Mouse (Mus musculus) spleen, adult 2 months (tissue): ENCODE measurements around the gene Ifngr2. TPM values are rescaled to one million over a fixed set of nuclear protein-coding genes. Genes with fewer than 3 reads are reported as not detected.

ENCODE experiments used
- DNase-seq, 2 experiments: peaks; one replicate each; pipeline versions ENCODE4 v3.0.0 to v3.0.0-alpha.2; 2012 to 2021; ENCODE audit warnings: low spot score in 2 of 2, low read depth in 1 of 2
- H3K27ac ChIP-seq: fragments of 200-500 bp; 2 replicates; pipeline ENCODE4 v1.5.1; 2012; ENCODE audit warnings: low read length, inconsistent platforms; ENCODE audit not compliant: insufficient read depth
- H3K27me3 ChIP-seq: fragments of 200-500 bp; 2 replicates; pipeline ENCODE4 v1.6.1; 2012; ENCODE audit warnings: mild to moderate bottlenecking, moderate library complexity, low read length, inconsistent platforms; ENCODE audit not compliant: control insufficient read depth, insufficient read depth
- H3K36me3 ChIP-seq: fragments of 200-500 bp; 2 replicates; pipeline ENCODE4 v1.6.1; 2012; ENCODE audit warnings: mild to moderate bottlenecking, low read length, inconsistent platforms; ENCODE audit not compliant: control insufficient read depth, insufficient read depth
- H3K4me1 ChIP-seq: fragments of 200-500 bp; 2 replicates; pipeline ENCODE4 v1.6.1; 2011; ENCODE audit warnings: inconsistent platforms; ENCODE audit not compliant: control insufficient read depth, insufficient read depth, insufficient read length
- H3K4me3 ChIP-seq: fragments of 200-500 bp; 2 replicates; pipeline ENCODE4 v1.5.1; 2011; ENCODE audit warnings: mild to moderate bottlenecking, inconsistent platforms; ENCODE audit not compliant: insufficient read depth, insufficient read length; ENCODE audit errors: extremely low read depth
- CTCF ChIP-seq: fragments of 200-500 bp; IDR thresholded peaks from 2 replicates; pipeline ENCODE4 v1.5.1; 2011; ENCODE audit warnings: mild to moderate bottlenecking, inconsistent platforms; ENCODE audit not compliant: insufficient read depth, insufficient read length, insufficient replicate concordance; ENCODE audit errors: extremely low read depth
- POLR2A ChIP-seq: fragments of 200-500 bp; IDR thresholded peaks from 2 replicates; pipeline ENCODE4 v1.6.1; 2011; ENCODE audit warnings: low read depth, low read length, inconsistent platforms
- WGBS: fragments of 180-500 bp; shearing (Covaris S2); methylation state at CpG from one replicate; pipeline ENCODE4 v1.1.7; 2018; 5-methylcytosine and 5-hydroxymethylcytosine counted together
- polyA plus RNA-seq: library from polyadenylated mRNA; depleted of rRNA; stranded (reverse); fragments of >200 nt; gene quantifications from 2 replicates; pipeline ENCODE4 v1.2.3, GENCODE M21; 2012

Ifngr2 gene
- polyA plus RNA-seq, 1 experiment: 18.7 TPM

- Histone ChIP-seq H3K4me3 (no peak overlapping the region), H3K36me3 (peaks cover 4% of the 10 kb centered on the region; the same call in 1 of the 2 replicates), H3K27ac (no peak overlapping the region), H3K27me3 (no peaks in the 10 kb centered on the region), H3K4me1 (peaks cover 7% of the 10 kb centered on the region; the same call in 1 of the 2 replicates)
- no peak for DNase-seq
- TF ChIP-seq CTCF (no peak), POLR2A (no peak)
These were observed 52.4 kb downstream of the Ifngr2 start for GRCm38 (mm10) chr16:91599242-91599641.

DNA sequence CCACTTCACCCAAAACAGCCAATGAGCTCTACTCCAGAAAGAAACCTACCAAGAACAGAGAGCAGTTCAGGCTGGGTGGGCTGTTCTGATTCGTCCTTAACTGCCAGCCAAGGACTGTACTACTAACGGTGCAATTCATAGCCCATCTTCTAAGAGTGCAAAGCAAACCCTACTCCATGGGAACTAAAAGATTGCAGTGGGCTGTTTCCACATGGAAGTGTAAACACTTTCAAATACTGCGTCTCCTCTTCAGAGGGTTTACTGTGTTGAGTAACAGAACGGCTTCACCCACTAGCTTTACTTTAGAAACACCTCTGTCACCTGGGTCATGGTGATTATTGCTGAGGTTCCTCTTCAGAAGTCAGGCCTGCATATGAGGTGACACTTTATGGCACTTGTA, 54.2 kb downstream of the Ifngr2 start:
- TF ChIP-seq POLR2A (no peak), CTCF (no peak)
- Histone ChIP-seq H3K4me3 (no peak overlapping the region), H3K36me3 (no peaks in the 10 kb centered on the region), H3K27me3 (no peaks in the 10 kb centered on the region), H3K4me1 (peaks cover 4% of the 10 kb centered on the region; the same call in 1 of the 2 replicates), H3K27ac (no peak overlapping the region)
- 74% methylated on average over 4 of the region's 4 CpGs for WGBS
- DNase-seq: no peak

DNA sequence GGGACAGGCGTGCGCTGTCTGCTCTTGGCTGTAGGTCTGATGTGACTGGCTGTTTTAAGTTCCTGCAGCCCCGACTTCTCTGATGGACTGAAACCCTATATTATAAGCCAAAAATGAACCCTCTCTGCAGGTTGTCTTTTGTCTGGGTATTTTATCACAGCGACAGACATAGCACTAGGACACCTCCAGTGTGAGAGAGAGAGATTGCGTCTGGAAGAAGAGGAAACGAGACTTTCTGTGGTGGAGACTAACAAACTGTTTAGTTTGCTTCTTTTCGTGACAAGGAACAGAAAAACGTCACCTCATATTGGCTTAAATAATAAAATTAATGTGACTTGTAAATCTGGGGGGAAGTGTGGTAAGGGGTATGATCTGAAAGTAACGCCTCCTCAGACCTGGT, 54.8 kb downstream of the Ifngr2 start:
- no peak overlapping the region for H3K4me3 ChIP-seq
- peak overlapping the region; percentile 34; the same call in 1 of the 2 replicates for H3K27ac ChIP-seq
- H3K27me3 ChIP-seq: no peaks in the 10 kb centered on the region
- DNase-seq: no peak
- peaks cover 4% of the 10 kb centered on the region; the same call in 1 of the 2 replicates for H3K4me1 ChIP-seq
- H3K36me3 ChIP-seq: no peaks in the 10 kb centered on the region
- WGBS: 35% methylated on average over 9 of the region's 9 CpGs
- TF ChIP-seq CTCF (no peak), POLR2A (no peak)

DNA sequence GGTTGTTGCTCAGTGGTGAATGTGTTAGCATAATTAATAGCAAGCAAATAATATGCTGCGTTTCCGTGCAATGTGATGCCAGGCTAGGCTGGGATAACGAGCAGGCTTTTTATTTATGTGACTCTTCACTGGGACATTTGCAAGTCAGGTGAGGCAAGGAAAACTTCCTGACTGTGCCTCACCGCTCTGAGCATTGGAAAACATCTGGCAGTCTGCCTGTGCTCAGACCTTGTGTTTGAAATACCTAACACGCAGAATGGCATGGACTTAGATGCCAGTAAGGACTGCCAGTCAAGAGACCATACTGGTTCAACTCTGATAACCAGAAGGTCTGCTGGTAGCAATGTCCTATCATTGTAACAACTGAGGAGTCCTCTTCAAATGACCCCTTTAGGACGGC, 58.3 kb downstream of the Ifngr2 start:
- Histone ChIP-seq H3K27me3 (no peaks in the 10 kb centered on the region), H3K27ac (no peak overlapping the region), H3K4me1 (peaks cover 4% of the 10 kb centered on the region; the same call in 1 of the 2 replicates), H3K4me3 (no peak overlapping the region), H3K36me3 (no peaks in the 10 kb centered on the region)
- WGBS: 89% methylated on average over 6 of the region's 6 CpGs
- no peak for DNase-seq
- no peak for TF ChIP-seq POLR2A
- TF ChIP-seq CTCF: no peak

DNA sequence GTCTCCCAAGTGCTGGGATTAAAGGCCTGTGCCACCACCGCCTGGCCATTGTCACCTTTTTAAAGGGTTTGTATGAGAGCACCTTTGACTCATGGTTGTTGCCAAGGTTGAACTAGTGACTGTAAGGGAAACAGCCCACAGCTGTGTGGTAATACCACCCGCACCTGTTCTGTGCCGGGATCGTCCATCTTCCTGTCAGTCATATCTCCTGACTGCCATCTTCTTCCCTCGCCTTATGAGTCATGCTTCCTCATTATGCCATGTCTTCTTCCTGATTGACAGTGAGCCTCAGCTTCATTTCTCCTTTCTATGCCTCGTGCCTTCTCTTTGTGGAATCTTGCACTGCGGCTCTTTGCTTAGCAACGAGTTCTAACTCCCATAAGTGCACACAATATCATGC, 60.1 kb downstream of the Ifngr2 start:
- H3K4me1 ChIP-seq: no peaks in the 10 kb centered on the region; the same call in 1 of the 2 replicates
- 59% methylated on average over 8 of the region's 8 CpGs for WGBS
- no peak for DNase-seq
- TF ChIP-seq CTCF: no peak
- no peak for TF ChIP-seq POLR2A
- no peak overlapping the region for H3K4me3 ChIP-seq
- H3K27ac ChIP-seq: no peak overlapping the region
- no peaks in the 10 kb centered on the region for H3K36me3 ChIP-seq
- H3K27me3 ChIP-seq: no peaks in the 10 kb centered on the region

DNA sequence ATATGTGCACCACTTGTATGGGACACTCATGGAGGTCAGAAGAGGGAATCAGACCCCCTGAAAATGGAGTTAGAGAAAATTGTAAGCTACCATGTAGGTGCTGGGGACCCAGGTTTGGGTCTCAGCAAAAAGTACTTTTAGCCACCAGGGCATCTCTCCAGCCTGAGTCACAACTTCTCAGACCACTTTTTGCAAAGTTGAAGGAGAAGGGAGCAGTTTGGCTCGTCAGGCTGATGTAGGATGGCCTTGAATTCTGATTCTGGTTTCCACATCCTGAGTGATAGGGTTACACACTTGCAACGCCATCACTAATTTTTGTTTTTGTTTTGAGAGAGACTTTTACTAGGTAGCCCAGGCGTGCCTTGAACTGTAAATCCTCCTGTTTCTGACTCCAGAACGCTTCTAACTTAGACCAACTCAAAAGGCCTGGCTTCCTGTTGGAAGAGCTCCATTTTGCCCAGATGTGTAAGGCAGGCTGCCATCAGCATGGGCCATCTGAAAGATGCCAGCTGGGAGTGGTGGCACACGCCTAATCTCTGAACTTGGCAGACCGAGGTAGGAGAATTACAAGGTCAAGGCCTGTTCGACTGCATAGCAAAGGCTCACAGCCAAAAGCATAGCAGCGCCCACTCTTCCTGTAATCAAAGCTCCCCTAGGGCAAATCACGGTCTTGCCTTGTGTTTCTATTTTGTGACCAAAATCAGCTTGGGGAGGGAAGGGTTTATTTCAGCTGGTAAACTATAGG, 62.8 kb downstream of the Ifngr2 start:
- Histone ChIP-seq H3K36me3 (no peaks in the 10 kb centered on the region), H3K27me3 (no peaks in the 10 kb centered on the region), H3K4me1 (no peaks in the 10 kb centered on the region), H3K4me3 (no peak overlapping the region), H3K27ac (no peak overlapping the region)
- TF ChIP-seq CTCF (no peak), POLR2A (no peak)
- WGBS: 72% methylated on average over 9 of the region's 9 CpGs
- no peak for DNase-seq

DNA sequence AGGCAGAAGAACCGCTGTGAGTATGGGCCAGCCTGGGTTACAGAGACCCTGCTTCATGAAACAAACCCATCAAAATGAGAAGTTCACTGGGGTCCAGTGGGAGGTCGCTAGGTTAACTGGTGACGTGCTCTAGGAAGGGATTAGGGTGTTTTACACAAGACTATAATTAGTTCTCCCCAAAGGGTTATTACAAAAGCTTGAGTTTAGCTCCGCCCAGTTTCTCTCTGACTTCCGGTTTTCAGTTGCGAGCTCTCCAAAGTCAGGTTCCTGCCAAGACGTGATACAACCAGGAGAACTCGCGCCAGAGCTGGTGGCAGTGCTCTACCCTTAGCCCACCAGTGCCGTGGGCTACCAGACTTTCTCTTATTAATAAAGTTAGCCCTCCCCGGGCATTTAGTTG, 64.4 kb downstream of the Ifngr2 start:
- Histone ChIP-seq H3K4me3 (no peak overlapping the region), H3K4me1 (no peaks in the 10 kb centered on the region), H3K27me3 (no peaks in the 10 kb centered on the region), H3K36me3 (no peaks in the 10 kb centered on the region), H3K27ac (no peak overlapping the region)
- 56% methylated on average over 11 of the region's 11 CpGs for WGBS
- TF ChIP-seq CTCF (no peak), POLR2A (no peak)
- DNase-seq: no peak
